Mouse (Mus musculus): ENCODE results near the gene Aspdh.

The Aspdh gene

DNA sequence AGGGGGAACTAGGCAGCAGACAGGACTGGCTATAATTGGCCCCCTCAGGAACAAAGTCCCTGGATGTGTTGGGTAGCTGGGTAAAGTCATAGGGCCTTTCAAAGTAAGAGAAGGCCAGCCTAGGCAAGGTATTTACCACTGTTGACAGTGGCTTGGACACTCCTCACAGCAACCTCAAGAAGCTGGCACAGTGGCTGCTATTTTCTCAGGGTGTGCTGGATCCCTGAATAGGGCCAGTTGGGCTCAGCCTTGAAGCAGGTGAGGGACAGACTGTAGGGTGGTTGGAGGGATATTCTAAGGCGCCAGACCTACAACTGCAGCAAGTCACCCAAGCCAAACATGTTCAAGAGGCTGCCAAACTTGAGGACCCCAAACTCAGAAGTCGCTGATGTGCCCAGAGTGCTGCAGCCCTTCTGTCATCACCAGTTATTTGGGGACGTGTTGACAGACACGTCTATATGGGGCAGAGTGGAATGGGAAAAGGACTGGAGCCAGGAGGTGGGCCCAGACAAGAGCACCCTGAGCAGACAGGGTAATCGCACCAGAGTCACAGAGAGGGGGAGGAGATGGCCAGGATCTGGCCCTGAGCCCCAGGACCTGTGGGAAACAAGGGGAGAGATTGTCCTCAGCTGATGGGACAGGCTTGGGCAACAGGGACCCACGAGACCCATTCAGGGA is 6.8 kb downstream of the Aspdh start:
- DNase-seq (ENCODE audit: low spot score), result no peak

DNA sequence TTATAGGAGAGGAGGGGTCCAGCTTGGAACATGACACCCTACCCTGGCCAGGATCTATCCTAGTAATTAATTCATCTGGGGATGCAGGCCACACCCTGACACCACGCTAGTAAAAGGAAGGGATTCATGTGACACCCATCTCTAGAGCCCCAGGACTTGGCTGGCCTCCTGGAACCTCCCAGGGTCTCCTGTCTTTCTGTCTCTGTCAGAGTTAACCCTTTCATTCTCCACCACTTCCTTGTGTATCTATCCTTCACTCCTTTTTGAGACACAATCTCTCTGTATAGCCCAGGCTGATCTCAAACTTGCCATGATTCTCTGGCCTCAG is 7.3 kb downstream of the Aspdh start:
- no peak for DNase-seq (ENCODE audit: low spot score)

DNA sequence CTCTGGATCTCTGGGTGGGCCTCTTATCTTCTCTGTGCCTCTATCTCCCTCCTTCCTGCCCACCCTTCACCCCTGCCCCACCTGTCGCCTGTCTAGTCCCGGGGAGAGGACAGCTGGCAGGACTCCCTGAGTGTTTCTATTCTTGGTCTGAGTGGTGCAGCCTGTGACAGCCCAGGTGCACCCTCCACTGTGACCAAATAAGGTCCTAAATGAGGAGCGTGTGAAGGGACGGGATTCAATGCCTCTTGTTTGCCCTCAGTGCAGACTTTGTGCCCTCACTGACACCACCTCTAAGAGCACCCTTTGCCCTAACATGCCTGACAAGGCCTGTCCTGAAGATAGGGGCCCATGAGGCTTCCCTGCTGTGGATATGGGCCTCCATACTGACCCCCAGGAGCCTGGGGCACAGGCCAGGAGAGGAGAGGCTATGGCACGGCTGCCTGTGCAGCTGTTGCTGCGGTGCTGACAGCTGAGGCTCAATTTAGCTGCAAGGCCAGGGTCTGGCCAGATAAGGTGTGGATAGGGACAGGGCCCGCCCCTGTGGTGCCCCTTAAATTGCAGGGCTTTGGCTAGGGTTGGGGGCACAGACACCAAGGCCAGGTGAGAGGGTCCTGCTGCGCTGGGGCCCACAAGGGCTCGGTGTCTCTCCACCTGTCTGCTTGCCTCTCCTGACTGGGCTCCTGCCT is 7.9 kb downstream of the Aspdh start:
- no peak for DNase-seq (ENCODE audit: low spot score)

DNA sequence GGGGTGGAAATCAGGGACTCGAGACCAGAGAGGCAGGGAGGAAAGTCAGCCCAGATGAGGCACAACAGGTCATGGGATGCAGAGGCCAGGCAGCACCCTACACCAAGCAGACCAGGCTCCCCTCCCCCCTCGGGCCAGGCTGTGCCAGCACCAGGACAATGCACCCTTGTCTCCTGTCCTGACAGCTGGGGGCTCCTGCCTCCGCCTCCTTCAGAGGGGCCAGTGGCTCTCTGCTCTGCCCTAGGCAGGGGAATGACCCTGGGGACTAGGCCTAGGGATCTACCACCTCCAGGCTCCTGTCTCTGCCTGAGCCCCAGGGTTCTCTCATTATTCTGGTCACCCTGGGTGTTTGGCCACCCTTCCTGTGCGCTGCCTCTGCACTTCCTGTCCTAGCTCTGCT is 9.2 kb downstream of the Aspdh start:
- no peak for DNase-seq (ENCODE audit: low spot score)

DNA sequence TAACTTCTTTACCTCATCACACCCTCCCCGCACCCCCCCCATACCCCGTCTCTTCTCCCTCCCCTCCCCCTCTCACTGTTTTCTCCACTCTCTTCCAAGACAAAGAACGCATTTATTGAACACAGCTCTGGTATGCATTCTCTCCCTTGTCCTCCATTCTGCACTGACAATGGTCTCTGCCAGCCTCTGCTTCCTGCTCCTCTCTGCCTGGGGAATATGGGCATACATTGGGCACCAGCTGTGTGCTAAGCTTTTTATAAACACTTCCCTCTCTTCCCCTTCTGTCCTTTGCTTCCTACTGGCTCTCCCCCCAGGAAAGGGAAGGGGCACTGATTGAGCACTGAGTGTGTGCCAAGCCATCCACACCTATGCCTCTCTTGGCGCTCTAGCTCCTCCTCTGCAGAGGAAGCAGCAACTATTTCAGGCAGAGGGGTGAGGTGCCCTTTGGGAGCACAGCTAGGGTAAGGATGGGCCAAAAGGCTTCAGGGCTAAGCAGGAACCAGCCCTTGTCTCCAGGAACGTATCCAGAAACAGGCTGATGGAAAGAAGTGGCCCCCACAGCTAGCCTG is 9.9 kb downstream of the Aspdh start:
- no peak for DNase-seq (ENCODE audit: low spot score)

DNA sequence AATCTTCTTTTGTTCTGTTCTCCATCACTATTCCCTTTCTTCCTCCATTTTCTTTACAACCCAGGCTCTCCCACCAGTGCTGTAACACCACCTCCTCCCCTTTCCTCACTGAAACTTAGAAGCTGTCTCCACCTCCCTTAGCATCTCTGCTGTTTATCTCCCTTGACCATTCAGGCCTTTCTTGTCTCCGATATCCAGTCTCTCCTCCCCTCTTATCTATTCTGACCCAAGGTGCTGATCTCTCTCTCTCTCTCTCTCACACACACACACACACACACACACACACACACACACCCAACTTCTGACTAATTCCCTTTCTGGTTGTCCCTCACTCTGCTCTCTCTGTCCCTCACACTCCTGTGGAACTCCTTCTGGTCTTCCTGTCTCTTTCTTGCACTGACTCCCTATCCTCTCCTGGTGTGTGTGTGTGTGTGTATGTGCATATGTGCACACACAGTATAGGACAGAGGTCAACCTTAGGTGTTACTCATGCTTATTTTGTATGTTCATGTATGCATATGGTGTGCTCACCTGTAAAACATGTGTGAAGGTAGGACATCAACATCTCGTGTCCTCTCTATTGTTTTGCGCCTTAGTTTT is 17.7 kb downstream of the Aspdh start:
- DNase-seq (ENCODE audit: low spot score), result no peak

DNA sequence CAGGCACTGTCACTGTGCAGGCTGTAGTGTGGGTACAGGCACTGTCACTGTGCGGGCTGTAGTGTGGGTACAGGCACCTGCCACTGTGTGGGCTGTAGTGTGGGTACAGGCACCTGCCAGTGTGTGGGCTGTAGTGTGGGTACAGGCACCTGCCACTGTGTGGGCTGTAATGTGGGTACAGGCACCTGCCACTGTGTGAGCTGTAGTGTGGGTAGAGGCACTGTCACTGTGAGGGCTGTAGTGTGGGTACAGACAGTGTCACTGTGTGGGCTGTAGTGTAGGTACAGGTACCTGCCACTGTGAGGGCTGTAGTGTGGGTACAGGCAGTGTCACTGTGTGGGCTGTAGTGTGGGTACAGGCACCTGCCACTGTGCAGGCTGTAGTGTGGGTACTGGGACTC is 18.9 kb downstream of the Aspdh start:
- DNase-seq (ENCODE audit: low spot score), result no peak

DNA sequence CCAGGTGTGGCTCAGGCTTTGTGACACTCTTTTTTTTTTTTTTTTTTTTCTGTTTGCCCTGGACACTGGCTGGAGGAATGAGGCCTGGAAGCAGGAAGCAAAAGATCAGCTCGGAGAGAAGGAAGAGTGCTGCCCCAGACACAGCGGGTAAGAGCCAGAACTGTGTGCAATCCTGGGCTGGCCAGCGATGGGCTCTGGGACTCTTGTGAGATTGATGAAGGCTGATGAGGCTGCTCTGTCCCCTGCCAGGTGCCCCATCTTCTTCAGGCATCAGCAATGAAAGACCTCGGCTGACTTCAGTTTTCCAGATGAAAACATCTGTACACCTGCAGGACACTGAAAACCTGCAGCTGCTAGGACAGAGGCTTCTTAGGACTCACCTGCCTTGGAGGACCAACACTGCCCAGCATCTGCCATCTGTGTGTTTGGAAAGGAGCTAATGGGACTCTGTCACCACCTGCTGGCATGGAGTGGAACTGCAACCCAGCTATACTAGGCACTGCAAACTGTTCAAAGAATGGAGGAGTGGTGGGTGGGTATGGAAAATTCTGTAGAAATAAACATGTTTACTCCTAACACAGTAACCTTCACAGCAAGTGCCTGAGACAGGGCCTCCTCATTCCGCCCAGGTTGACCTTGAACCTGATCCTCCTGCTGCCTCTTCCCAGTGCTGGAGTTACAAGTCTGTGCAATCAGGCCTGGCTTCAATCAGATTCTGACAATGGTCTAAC is 19.8 kb downstream of the Aspdh start:
- DNase-seq (ENCODE audit: low spot score), result no peak

DNA sequence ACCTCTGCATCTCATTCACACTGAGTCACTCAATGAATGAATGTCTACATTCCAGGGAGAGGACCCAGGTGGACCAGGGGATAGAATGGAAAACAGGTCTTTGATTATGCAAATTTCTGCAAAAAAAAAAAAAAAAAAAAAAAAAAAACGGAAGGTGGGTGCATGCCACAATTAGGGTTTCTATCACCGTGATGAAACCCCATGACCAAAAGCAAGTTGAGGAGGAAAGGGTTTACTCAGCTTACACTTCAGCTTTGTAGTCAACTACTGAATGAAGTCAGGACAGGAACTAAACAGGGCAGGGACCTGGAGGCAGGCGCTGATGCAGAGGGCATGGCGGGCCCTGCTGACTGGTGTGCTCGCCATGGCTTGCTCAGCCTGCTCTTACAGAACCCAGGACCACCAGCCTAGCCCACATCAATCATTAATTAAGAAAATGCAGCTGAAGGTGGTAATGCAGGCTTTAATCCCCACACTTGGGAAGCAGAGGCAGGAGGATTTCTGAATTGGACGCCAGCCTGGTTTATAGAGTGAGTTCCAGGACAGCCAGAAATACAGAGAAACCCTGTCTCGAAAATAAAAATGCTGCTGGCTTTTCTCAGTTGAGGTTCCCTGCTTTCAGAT is 20.5 kb downstream of the Aspdh start:
- no peak for DNase-seq (ENCODE audit: low spot score)

DNA sequence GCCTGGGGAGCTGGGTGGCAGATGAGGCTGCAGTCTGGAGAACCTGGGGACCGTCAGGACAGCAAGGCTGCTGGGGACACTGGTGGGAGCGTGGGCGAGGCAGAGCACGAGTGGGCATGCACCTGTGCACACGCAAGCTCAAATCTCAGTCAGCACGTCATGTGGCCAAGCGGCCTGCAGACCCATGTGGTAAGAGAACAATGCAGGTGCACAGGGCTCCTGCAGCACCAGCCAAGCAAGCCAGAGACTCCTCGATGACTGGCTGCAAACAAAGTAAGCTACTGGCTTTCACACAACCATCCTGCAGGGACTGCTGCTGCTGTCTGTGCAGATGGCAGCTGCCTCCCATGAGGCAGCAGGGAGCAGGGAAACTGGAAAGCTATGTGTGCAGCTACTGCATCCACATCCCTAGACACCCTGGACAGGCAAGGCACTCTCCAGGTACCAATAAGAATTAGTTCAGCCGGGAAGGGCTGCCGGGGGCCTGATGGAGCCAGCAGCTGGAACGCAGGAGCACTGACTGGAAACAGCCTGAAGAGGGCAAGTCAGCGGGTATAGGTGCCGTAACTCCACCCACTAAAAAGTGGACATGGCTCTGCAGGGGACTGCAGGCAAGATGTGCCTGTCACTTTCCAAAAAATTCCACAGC is 21.9 kb downstream of the Aspdh start:
- no peak for DNase-seq (ENCODE audit: low spot score)

DNA sequence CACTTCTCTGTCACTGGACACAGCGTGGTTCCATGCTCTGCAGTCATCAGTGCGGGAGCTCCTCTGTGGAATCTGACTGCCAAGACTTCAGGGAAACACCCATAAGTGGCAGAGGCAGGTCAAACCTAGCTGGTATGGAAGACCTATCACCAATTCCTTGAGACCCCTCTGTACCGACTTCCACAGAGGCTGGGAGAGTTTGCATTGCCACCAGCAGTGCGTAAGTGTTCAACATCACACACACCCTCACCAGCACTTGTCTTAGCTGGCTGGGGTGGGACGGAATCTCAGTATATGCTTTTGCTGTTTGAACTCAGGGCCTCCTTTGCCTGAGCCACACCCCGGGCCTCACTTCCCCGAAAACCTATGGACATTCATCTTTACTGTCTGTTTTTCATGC is 22.7 kb downstream of the Aspdh start:
- no peak for DNase-seq (ENCODE audit: low spot score)

DNA sequence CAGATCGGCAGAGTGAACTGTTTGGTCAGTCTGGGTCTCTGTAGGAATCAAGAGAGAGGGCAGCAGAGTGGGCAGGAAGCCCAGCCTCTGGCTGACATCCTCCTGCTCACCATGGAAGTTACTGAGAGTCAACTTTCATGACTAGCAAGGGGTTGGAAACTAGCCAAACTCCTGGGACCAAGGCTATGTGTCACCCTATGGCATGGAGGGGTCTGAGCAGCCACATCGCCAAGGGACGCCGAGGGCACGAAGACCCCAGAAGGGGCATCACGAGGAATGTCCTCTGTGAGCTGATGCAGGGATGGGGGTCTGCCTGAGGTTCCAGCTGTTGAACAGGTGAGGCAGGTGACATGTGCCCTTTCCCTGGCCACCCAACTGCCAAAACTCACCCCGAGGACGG is 23.4 kb downstream of the Aspdh start:
- no peak for DNase-seq (ENCODE audit: low spot score)

DNA sequence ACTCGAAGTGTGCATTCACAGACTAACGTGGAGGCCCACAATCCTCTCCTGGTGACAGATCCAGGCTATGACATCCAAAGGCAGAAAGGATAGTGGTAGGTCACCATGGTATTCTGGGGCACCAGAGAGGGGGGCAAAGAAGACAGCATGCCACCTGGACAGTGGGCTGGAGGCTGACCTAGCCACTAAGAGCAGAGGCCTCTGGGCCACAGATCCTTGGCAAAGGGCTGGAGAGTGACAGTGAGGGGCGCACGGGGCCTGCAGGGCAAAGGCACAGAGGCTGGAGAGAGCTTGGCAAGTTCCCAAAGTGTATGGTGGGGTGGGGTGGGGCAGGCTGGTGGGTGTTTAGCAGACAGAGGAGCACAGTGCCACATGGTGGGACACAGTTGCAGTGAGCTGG is 25.1 kb downstream of the Aspdh start:
- DNase-seq (ENCODE audit: low spot score), result no peak

DNA sequence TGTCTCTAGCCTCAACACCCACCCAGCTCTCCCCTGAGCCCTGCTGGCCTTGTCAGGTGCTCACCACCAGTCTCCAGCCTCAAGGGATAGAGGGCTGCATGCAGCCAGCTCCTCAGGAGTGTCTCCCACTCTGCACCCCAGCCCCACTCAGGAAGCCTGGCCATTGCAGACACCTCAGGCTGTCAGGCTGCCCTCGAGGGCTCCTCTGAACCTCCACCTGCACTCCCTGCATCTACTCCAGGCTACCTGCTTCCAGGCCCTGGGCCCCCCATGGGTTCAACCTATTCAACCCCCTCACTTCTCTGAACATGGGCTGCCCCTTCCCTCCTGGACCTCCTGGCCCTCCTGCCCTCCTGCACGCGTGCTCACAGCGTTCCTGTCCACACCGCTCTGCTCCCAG is 26.2 kb downstream of the Aspdh start:
- no peak for DNase-seq (ENCODE audit: low spot score)

DNA sequence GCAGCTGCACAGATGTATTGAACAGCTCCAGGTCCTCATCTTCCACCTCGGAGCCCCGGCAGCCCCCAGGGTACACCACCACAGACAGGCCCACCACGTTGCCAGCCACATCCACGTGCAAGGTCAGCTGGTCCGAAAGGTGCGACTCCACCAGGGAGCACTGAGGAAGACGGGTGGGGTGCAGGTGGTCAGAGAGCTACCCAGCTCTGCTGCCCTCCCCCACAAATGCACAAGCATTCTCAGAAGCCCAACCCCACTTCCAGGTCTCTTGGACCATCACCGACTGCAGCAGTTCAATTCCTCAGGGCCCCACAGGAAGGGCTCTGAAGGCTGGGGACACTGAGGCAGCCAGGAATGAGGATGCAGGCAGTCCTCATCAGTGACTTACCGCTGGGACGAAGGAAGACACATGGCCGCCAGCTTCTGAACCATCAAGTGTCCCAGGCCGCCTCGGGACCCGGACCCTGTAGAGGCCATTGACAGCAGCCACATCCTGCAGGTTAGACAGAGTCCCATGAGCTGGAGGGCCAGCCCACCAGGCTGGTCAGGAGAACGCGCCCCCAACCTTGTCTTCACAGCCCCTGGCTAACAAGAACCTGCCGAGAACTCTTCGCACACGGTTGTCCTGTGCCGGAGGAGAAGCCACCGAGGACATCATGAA is 27.1 kb downstream of the Aspdh start:
- DNase-seq (ENCODE audit: low spot score), result no peak

DNA sequence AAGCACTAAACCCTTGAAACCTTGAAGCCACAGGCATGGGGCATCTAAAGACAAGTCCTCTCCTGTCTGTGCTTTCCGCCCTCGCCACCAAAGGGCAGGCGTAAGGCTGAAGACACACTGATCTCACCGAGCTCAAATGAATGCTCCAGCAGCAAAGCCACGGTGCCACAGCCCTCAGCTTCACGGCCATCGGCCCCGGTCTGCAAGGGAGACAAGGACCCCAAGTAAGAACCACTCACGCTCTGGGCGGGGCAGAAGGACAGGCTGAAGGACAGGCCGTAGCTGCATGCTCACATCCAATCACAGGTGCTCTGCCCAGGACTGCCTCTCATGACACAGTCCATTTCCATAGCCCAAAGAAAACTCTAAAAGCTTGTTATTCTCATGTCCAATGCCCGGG is 29.5 kb downstream of the Aspdh start:
- no peak for DNase-seq (ENCODE audit: low spot score)

DNA sequence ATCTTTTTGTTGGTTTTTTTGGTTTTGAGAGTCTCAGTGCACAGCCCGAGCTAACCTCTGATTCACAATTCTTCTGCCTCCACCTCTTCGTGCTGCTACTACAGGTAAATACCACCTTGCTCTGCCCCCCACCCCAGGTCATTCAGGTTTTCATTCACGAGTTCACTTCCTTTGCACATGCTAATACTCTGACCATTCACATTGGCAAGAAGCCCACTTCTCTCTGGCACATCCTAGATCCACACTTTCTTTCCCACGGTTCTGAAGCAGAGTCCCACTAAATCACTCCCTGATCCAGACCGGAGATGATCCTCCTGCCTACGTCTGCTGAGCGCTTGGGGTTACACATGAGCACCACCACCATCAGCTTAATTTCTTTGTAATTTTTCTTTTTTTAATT is 29.9 kb downstream of the Aspdh start:
- DNase-seq (ENCODE audit: low spot score), result no peak

DNA sequence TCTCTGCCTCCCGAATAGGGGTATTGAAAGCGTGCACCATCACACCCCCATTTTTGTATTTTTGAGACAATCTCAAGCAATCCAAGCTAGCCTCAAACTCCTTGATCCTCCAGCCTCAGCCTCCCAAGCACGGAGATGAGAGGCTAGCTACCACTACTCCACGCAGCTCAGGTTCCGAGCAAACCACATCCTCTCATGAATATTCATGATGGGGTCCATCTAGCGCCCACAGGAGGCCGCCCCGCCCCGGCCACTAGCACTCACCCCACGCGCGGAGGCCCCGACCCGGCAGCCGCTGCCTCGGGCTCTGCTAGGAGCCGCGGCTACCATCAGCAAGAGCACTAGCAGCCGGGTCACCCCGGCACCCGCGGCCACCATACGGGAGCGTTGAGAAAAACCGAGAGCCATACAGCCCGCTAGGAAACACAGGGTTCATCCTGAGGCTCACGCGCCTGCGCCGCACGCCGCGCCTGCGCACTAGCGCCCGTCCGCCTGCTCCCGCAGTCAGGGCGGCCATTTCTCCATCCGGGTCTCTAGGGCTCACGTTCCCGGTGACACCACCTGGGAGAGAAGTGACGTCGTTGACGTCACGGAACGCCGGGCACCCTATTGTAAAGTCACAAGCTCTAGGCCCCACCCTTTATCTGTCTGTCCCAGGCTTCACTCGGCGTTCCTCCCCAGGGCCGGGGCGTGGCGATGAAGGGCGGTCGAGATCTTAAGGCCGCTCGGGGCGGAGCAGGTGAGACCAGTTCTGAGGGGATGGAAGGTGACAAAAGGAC is 31.0 kb downstream of the Aspdh start, which contains the start of the genes Emc10 and Fam71e1:
Emc10 (minus strand) TSS at position 538 of the 779 bp plus-strand sequence.
Fam71e1 (plus strand) TSS at position 590 of the 779 bp plus-strand sequence.
- peak; percentile 98 for DNase-seq (ENCODE audit: low spot score)

DNA sequence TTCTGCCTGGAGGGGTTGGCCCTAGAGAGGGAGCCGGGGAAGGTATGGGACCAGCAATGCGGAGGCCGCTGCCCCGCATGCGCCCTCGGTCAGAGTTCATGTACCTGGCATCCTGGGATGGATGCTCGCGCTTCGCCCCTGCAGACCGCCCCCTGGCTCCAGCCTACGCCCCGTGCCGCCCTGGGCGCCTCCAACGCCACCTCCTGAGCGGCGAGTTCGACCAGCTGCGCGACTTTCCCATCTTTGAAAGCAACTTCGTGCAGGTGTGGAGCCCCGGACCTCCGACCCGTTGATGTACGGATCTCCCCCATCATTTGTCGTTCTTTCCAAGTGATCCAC is 31.5 kb downstream of the Aspdh start:
- DNase-seq (ENCODE audit: low spot score), result no peak

DNA sequence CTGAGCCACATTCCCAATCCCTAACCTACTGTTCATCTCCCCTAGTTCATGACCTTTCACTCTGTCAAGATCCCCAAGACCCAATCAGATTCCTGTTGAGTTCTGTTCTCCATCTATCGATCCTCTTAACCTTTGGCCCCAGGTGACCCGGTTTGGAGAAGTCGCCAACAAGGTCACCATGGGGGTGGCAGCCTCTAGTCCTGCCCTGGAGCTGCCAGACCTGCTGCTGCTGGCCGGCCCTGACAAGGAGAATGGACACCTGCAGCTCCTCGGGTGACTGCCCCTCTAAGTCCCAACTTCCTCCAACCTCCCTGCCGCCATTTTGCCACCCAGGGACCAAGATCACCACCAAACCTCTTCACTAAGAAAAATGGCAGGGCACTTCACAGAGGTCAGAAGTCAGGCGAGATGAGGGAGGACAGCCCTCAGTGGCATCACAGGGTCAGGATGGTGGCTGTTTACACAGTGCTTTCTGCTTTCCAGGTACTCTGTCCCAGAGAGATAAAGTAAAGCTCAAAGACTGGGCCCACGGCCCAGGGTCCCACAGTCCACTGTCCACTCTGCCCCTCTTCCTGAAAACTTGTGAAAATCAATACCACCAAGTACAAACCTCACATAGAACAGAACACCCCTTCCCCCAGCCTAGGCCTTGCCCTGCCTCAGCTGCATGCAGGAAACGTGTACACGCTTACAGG is 32.3 kb downstream of the Aspdh start:
- DNase-seq (ENCODE audit: low spot score), result peak; percentile 19
